In genomic region chr1:93223972-93224371, GRCm38 (mm10) we compare ENCODE assay signal across 8 mouse cellular contexts. TPM values are rescaled to one million over a fixed set of nuclear protein-coding genes. Genes with fewer than 3 reads are reported as not detected.
DNase-seq lines count a peak whose midpoint lies in the region; ATAC-seq and TF ChIP-seq lines count a peak whose summit lies in the region.

No protein-coding gene starts in this region.

- no peaks in the 10 kb centered on the region for H3K36me3 ChIP-seq in forebrain, embryonic 11.5 days (ENCODE audit: control insufficient read depth, insufficient read depth, low read length)
- H3K36me3 ChIP-seq in forebrain, embryonic 14.5 days (ENCODE audit: control insufficient read depth, insufficient read depth, low read length) = no peaks in the 10 kb centered on the region
- no peaks in the 10 kb centered on the region for H3K36me3 ChIP-seq in intestine, embryonic 15.5 days
- no peaks in the 10 kb centered on the region for H3K36me3 ChIP-seq in thymus, adult 2 months (ENCODE audit: control insufficient read depth, insufficient read depth, low read length)

- WGBS in forebrain, embryonic 11.5 days = 6% methylated on average over 18 of the region's 18 CpGs
- 6% methylated on average over 18 of the region's 18 CpGs for WGBS in forebrain, embryonic 14.5 days
- WGBS in intestine, embryonic 15.5 days = 8% methylated on average over 18 of the region's 18 CpGs
- 9% methylated on average over 18 of the region's 18 CpGs for WGBS in thymus, adult 2 months

- no peak overlapping the region for H3K4me3 ChIP-seq in forebrain, embryonic 11.5 days (ENCODE audit: low read depth, low read length)
- H3K4me3 ChIP-seq in forebrain, embryonic 14.5 days (ENCODE audit: low read depth, low read length) = no peak overlapping the region
- no peak overlapping the region for H3K4me3 ChIP-seq in intestine, embryonic 15.5 days (replicated peaks)
- H3K4me3 ChIP-seq in thymus, adult 2 months (ENCODE audit: control insufficient read depth, insufficient read depth, low read length) = no peak overlapping the region

- no peaks in the 10 kb centered on the region for H3K4me1 ChIP-seq in forebrain, embryonic 11.5 days (replicated peaks; ENCODE audit: control insufficient read depth, insufficient read depth, low read length)
- no peaks in the 10 kb centered on the region for H3K4me1 ChIP-seq in forebrain, embryonic 14.5 days (ENCODE audit: control insufficient read depth, insufficient read depth, low read length)
- H3K4me1 ChIP-seq in intestine, embryonic 15.5 days (replicated peaks) = peaks cover 12% of the 10 kb centered on the region
- H3K4me1 ChIP-seq in thymus, adult 2 months (replicated peaks; ENCODE audit: control insufficient read depth, insufficient read depth, low read length) = no peaks in the 10 kb centered on the region

- peak; percentile 84 for TF ChIP-seq CTCF in thymus, adult 2 months (IDR thresholded peaks at IDR 0.05; ENCODE audit: borderline replicate concordance, control insufficient read depth, extremely low read depth, insufficient read depth, low read length, poor library complexity)

- no peaks in the 10 kb centered on the region for H3K9me3 ChIP-seq in forebrain, embryonic 11.5 days (ENCODE audit: control insufficient read depth, low read length)
- H3K9me3 ChIP-seq in forebrain, embryonic 14.5 days (replicated peaks; ENCODE audit: control insufficient read depth, low read length) = no peaks in the 10 kb centered on the region
- no peaks in the 10 kb centered on the region for H3K9me3 ChIP-seq in intestine, embryonic 15.5 days

- H3K27me3 ChIP-seq in forebrain, embryonic 11.5 days (ENCODE audit: control insufficient read depth, insufficient read depth, low read length) = peaks cover 4% of the 10 kb centered on the region; the same call in 1 of the 2 replicates
- H3K27me3 ChIP-seq in forebrain, embryonic 14.5 days (replicated peaks; ENCODE audit: control insufficient read depth, insufficient read depth, low read length) = 0 out of 2 replicates have a peak, but pooled peaks cover 2% of the 10 kb centered on the region
- H3K27me3 ChIP-seq in intestine, embryonic 15.5 days (replicated peaks) = no peaks in the 10 kb centered on the region
- no peaks in the 10 kb centered on the region for H3K27me3 ChIP-seq in thymus, adult 2 months (ENCODE audit: control insufficient read depth, insufficient read depth, low read length)

- DNase-seq in forebrain, embryonic 11.5 days (ENCODE audit: low spot score) = peak; percentile 75
- DNase-seq in forebrain, embryonic 14.5 days (ENCODE audit: low spot score) = no peak
- DNase-seq in urinary bladder, adult 18-20 months (ENCODE audit: low spot score in 2 of 2) = peak; percentile 45 to 76
- DNase-seq in urinary bladder, postnatal 10 days (ENCODE audit: low spot score) = no peak
- DNase-seq in lung, postnatal 14 days = peak; percentile 75
- peak; percentile 60 for DNase-seq in thymus, adult 2 months

- H3K27ac ChIP-seq in forebrain, embryonic 11.5 days (ENCODE audit: low read depth, low read length) = no peak overlapping the region
- H3K27ac ChIP-seq in forebrain, embryonic 14.5 days (ENCODE audit: low read depth, low read length) = no peak overlapping the region
- no peak overlapping the region for H3K27ac ChIP-seq in intestine, embryonic 15.5 days
- H3K27ac ChIP-seq in thymus, adult 2 months (ENCODE audit: control insufficient read depth, insufficient read depth, low read length) = no peak overlapping the region

- no peak overlapping the region; the same call in 1 of the 2 replicates for H3K9ac ChIP-seq in forebrain, embryonic 11.5 days (ENCODE audit: low read length)
- no peak overlapping the region for H3K9ac ChIP-seq in forebrain, embryonic 14.5 days (ENCODE audit: low read length)
- H3K9ac ChIP-seq in intestine, embryonic 15.5 days = no peak overlapping the region

- TF ChIP-seq POLR2A in thymus, adult 2 months (IDR thresholded peaks at IDR 0.05; ENCODE audit: control insufficient read depth, extremely low read depth, insufficient read depth, low read length, poor library complexity) = no peak

- no peak for ATAC-seq in forebrain, embryonic 11.5 days (replicated peaks; ENCODE audit: low FRiP score)
- no peak for ATAC-seq in forebrain, embryonic 14.5 days
- ATAC-seq in intestine, embryonic 15.5 days = peak; percentile 57
- ATAC-seq in frontal cortex, adult (ENCODE audit: low TSS enrichment) = no peak

- H3K4me2 ChIP-seq in forebrain, embryonic 11.5 days (ENCODE audit: low read depth, low read length, severe bottlenecking) = no peak overlapping the region
- H3K4me2 ChIP-seq in forebrain, embryonic 14.5 days (ENCODE audit: low read length) = no peak overlapping the region
- H3K4me2 ChIP-seq in intestine, embryonic 15.5 days (replicated peaks) = no peak overlapping the region

RNA-seq across cellular contexts. Expression of gene Sned1, which starts 11.7 kb away (rescaled TPM):
- 2.2 and 3.2 TPM in 2 replicates for polyA plus RNA-seq in forebrain, embryonic 11.5 days (2014; fragmentation: Nextera tagmentation; extraction: Ambion mirVana)
- polyA plus RNA-seq in forebrain, embryonic 14.5 days (2014; fragmentation: Nextera tagmentation; extraction: Ambion mirVana) = 1.8 and 2.5 TPM in 2 replicates
- 2.8 and 4.4 TPM in 2 replicates for polyA plus RNA-seq in intestine, embryonic 15.5 days (2015; fragmentation: Nextera tagmentation; extraction: Ambion mirVana)
- 3.1 and 3.8 TPM in 2 replicates for polyA plus RNA-seq in thymus, adult 2 months (2012; rRNA removed)

RNA-seq across cellular contexts. Expression of gene Crocc2, which starts 55.4 kb away (rescaled TPM):
- 0.04 and 0.07 TPM in 2 replicates for polyA plus RNA-seq in forebrain, embryonic 11.5 days (2014; fragmentation: Nextera tagmentation; extraction: Ambion mirVana)
- 0.19 and 0.56 TPM in 2 replicates for polyA plus RNA-seq in forebrain, embryonic 14.5 days (2014; fragmentation: Nextera tagmentation; extraction: Ambion mirVana)
- polyA plus RNA-seq in intestine, embryonic 15.5 days (2015; fragmentation: Nextera tagmentation; extraction: Ambion mirVana) = 0.04 and 0.13 TPM in 2 replicates
- 0.28 and 0.34 TPM in 2 replicates for polyA plus RNA-seq in thymus, adult 2 months (2012; rRNA removed)

Comparison
In these comparisons a context has a peak if more than half of its experiments do, and no peak if none do; other contexts are left out.
1. DNase-seq: peak in forebrain, embryonic 11.5 days (single experiment), urinary bladder, adult 18-20 months (2 of 2), lung, postnatal 14 days (single experiment) and thymus, adult 2 months (single experiment); none in forebrain, embryonic 14.5 days (single experiment) and urinary bladder, postnatal 10 days (single experiment).